Mouse (Mus musculus): ENCODE results near the gene Sh3bp4.

DNA sequence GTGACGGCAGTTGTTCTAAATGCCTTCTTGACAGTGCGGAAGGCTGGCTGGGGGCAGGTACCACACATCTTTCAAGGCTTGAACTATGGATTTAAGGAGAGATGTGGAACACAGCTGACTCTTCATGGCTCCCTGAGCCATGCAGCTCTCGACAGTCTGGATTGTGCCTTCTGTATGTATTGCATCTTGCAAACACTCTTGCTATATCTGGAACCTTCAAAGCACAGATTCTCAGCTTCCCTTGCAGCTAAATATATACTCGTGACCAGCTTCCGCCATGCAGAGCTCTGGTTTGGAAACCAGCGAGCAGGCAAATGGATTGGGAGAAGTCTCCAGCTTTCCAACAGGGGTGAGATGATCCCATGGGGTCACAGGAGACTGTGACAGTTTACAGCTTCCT, 93.3 kb downstream of the Sh3bp4 start:
- TF ChIP-seq POLR2A (IDR thresholded peaks at IDR 0.05; ENCODE audit: low read depth, low read length): no peak
- TF ChIP-seq CTCF (conservative IDR thresholded peaks at IDR 0.05 in 1 of 2, IDR thresholded peaks at IDR 0.05 in 1 of 2; ENCODE audit: low read depth in 2 of 2, low read length in 2 of 2): no peak
- no peak for TF ChIP-seq MXI1 (IDR thresholded peaks at IDR 0.05; ENCODE audit: low read depth, low read length)
- TF ChIP-seq USF2 (conservative IDR thresholded peaks at IDR 0.05; ENCODE audit: low read depth, low read length): no peak
- no peak for TF ChIP-seq ZNF384 (IDR thresholded peaks at IDR 0.05; ENCODE audit: low read depth, low read length)
- no peak for TF ChIP-seq MAX (IDR thresholded peaks at IDR 0.05; ENCODE audit: low read length)
- TF ChIP-seq CHD2 (IDR thresholded peaks at IDR 0.05; ENCODE audit: low read length): no peak
- TF ChIP-seq EP300 (IDR thresholded peaks at IDR 0.05; ENCODE audit: low read length): no peak
- no peak for TF ChIP-seq RAD21 (IDR thresholded peaks at IDR 0.05; ENCODE audit: low read depth, low read length)
- no peak for TF ChIP-seq E2F4 (IDR thresholded peaks at IDR 0.05; ENCODE audit: insufficient replicate concordance, low read depth, low read length)
- no peak for TF ChIP-seq TBP (conservative IDR thresholded peaks at IDR 0.05; ENCODE audit: low read depth, low read length)
- no peak for TF ChIP-seq TCF12 (IDR thresholded peaks at IDR 0.05; ENCODE audit: low read depth, low read length)
- TF ChIP-seq MAFK (IDR thresholded peaks at IDR 0.05; ENCODE audit: insufficient replicate concordance, low read length): no peak
